Mouse (Mus musculus): ENCODE measurements around the gene Tbcel.

GRCm38 (mm10) chr9:42458741-42459515 is 48.7 kb downstream of the Tbcel start:
- TF ChIP-seq CTCF (IDR thresholded peaks at IDR 0.05; ENCODE audit: extremely low read depth, insufficient read depth, insufficient read length, insufficient replicate concordance) (no peak), POLR2A (IDR thresholded peaks at IDR 0.05; ENCODE audit: low read depth, low read length) (no peak)

All from spleen, adult 2 months (tissue).